Mouse (Mus musculus) CH12.LX (cell line): ENCODE data around the gene Vmn2r74. TPM values are rescaled to one million over a fixed set of nuclear protein-coding genes. Genes with fewer than 3 reads are reported as not detected.
A peak's percentile ranks its signal among the peaks of the same experiment; 100 is the strongest.

Experiments used
- DNase-seq: peaks from one replicate; pipeline ENCODE4 v3.0.0-alpha.2; 2013; ENCODE audit errors: extremely low read depth
- H3K27ac ChIP-seq: 2 replicates; pipeline ENCODE4 v1.5.1; 2012; ENCODE audit warnings: low read depth, mild to moderate bottlenecking, control low read depth, moderate library complexity; ENCODE audit not compliant: insufficient read depth
- H3K27me3 ChIP-seq: replicated peaks from 2 replicates; pipeline ENCODE3; 2012; ENCODE audit warnings: inconsistent platforms
- H3K36me3 ChIP-seq, 2 experiments: replicated peaks in 1 of 2; 2 replicates each; pipeline versions ENCODE3 to v1.6.1; 2012; ENCODE audit warnings: inconsistent platforms in 1 of 2, low read length in 1 of 2, mild to moderate bottlenecking in 1 of 2, mixed read lengths in 1 of 2, moderate library complexity in 1 of 2; ENCODE audit not compliant: control insufficient read depth in 1 of 2, insufficient read depth in 1 of 2
- H3K4me1 ChIP-seq, 2 experiments: 2 replicates each; pipeline ENCODE4 v1.6.1; 2012; ENCODE audit warnings: inconsistent platforms in 1 of 2, moderate library complexity in 1 of 2; ENCODE audit not compliant: insufficient read depth in 2 of 2, control insufficient read depth in 1 of 2
- H3K4me2 ChIP-seq: 2 replicates; pipeline ENCODE4 v1.6.1; 2012; ENCODE audit warnings: low read depth, mild to moderate bottlenecking, control low read depth; ENCODE audit not compliant: poor library complexity, insufficient read depth, severe bottlenecking
- H3K4me3 ChIP-seq, 3 experiments: fragments of 150-350 bp in 1 of 3; sonication (generic) in 1 of 3; replicated peaks in 1 of 3; 2 replicates each; pipeline versions ENCODE3 to v1.5.1; 2011 to 2012; ENCODE audit warnings: low read depth in 2 of 3, low read length in 2 of 3, mild to moderate bottlenecking in 2 of 3, moderate library complexity in 2 of 3, control low read depth in 1 of 3, improper control_type of control experiment in 1 of 3, inconsistent platforms in 1 of 3, mixed read lengths in 1 of 3; ENCODE audit not compliant: poor library complexity in 1 of 3
- H3K79me2 ChIP-seq: replicated peaks from 2 replicates; pipeline ENCODE4 v1.6.1; 2012; ENCODE audit warnings: mild to moderate bottlenecking, moderate library complexity; ENCODE audit not compliant: control insufficient read depth, poor library complexity, insufficient read depth, severe bottlenecking; ENCODE audit errors: extremely low read depth
- H3K9ac ChIP-seq: 2 replicates; pipeline ENCODE4 v1.6.1; 2012; ENCODE audit warnings: low read depth, mild to moderate bottlenecking, control low read depth, moderate library complexity; ENCODE audit not compliant: insufficient read depth
- H3K9me3 ChIP-seq: replicated peaks from 2 replicates; pipeline ENCODE3; 2012; ENCODE audit warnings: low read length, inconsistent platforms, mixed read lengths
- EP300 ChIP-seq: IDR thresholded peaks from 2 replicates; pipeline ENCODE4 v1.6.1; 2011; ENCODE audit warnings: low read length, improper control_type of control experiment
- JUN ChIP-seq: IDR thresholded peaks from 2 replicates; pipeline ENCODE4 v1.6.1; 2011; ENCODE audit warnings: low read depth, mild to moderate bottlenecking, low read length, improper control_type of control experiment, moderate library complexity; ENCODE audit not compliant: insufficient read depth
- KAT2A ChIP-seq: IDR thresholded peaks from 2 replicates; pipeline ENCODE4 v1.6.1; 2012; ENCODE audit warnings: low read length, improper control_type of control experiment, inconsistent platforms; ENCODE audit not compliant: insufficient replicate concordance
- MAFK ChIP-seq: IDR thresholded peaks from 2 replicates; pipeline ENCODE4 v1.6.1; 2011; ENCODE audit warnings: low read length, improper control_type of control experiment; ENCODE audit not compliant: insufficient replicate concordance
- MAX ChIP-seq: IDR thresholded peaks from 2 replicates; pipeline ENCODE4 v1.6.1; 2011; ENCODE audit warnings: low read length, improper control_type of control experiment
- POLR2AphosphoS2 ChIP-seq: IDR thresholded peaks from 2 replicates; pipeline ENCODE4 v1.6.1; 2011; ENCODE audit warnings: low read depth, low read length, improper control_type of control experiment
- RAD21 ChIP-seq: IDR thresholded peaks from 2 replicates; pipeline ENCODE4 v1.6.1; 2011; ENCODE audit warnings: low read depth, mild to moderate bottlenecking, low read length, improper control_type of control experiment, moderate library complexity
- SMC3 ChIP-seq: IDR thresholded peaks from 2 replicates; pipeline ENCODE4 v1.6.1; 2011; ENCODE audit warnings: low read depth, low read length, improper control_type of control experiment
- ZNF384 ChIP-seq: IDR thresholded peaks from 2 replicates; pipeline ENCODE4 v1.6.1; 2012; ENCODE audit warnings: low read depth, low read length, improper control_type of control experiment, inconsistent platforms
- dilution Hi-C: fragments of 300-500 bp; cut with MboI; formaldehyde crosslinking; loops from 2 replicates; pipeline ENCODE4 v1.14.3; 2020; ENCODE audit warnings: low sequenced_read_pairs; ENCODE audit not compliant: extremely low pct_unique_long_range_greater_than_20kb, extremely low pct_ligation_motif_present
- in situ Hi-C: fragments of 300-500 bp; cut with MboI; formaldehyde crosslinking; loops from 3 replicates; pipeline ENCODE4 v1.14.3; 2019; ENCODE audit warnings: low sequenced_read_pairs, low pct_ligation_motif_present, low pct_unique_long_range_greater_than_20kb, mixed read lengths
- polyA plus RNA-seq: library from polyadenylated mRNA; unstranded; fragments of >175 nt; gene quantifications from 2 replicates; pipeline ENCODE4 v1.2.1, GENCODE M21; 2012; ENCODE audit warnings: low read depth; ENCODE audit not compliant: insufficient read length
- total RNA-seq, 2 experiments: library from RNA; depleted of rRNA; stranded (reverse); fragments of 300-350 nt in 1 of 2; fragments of >200 nt in 1 of 2; gene quantifications; 2 replicates each; pipeline ENCODE4 v1.2.3; 2012 to 2014

The Vmn2r74 gene
- total RNA-seq (2012; rRNA removed) (not detected in 2 replicates), total RNA-seq (2014; rRNA removed) (not detected in 2 replicates), polyA plus RNA-seq (not detected in 2 replicates)

DNA sequence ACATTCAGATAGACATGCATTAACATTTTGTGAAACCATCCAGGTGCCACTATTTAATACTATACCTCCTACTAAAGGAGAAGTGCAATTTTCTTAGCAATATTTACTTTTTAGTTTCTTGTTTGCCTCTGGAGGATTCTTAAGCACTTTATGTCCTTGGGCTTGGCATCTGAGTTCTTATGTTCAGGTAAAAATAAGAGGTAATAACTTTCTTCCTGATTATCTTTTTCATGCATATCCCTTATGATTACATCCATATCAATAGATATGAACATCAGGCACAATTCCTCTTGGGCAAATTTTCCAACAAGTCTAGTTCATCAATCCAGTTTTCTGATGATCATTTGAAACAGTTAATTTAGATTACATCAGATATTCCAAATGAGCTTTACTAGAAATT, at the start of gene Vmn2r74:
Vmn2r74 (minus strand) TSS at position 101 of the 400 bp plus-strand sequence.
- Histone ChIP-seq H3K27ac (no peak within 1 kb of the TSS), H3K4me1 (no peaks in the 10 kb centered on the region), H3K4me2 (no peak within 1 kb of the TSS), H3K9me3 (peaks cover 2% of the 10 kb centered on the region), H3K79me2 (no peaks in the 10 kb centered on the region), H3K9ac (no peak within 1 kb of the TSS), H3K27me3 (no peaks in the 10 kb centered on the region), H3K36me3 (no peaks in the 10 kb centered on the region), H3K4me3 (no peak within 1 kb of the TSS)
- in situ Hi-C loops (no loop called here), dilution Hi-C loops (no loop called here)
- DNase-seq: no peak
- TF ChIP-seq JUN: no peak

DNA sequence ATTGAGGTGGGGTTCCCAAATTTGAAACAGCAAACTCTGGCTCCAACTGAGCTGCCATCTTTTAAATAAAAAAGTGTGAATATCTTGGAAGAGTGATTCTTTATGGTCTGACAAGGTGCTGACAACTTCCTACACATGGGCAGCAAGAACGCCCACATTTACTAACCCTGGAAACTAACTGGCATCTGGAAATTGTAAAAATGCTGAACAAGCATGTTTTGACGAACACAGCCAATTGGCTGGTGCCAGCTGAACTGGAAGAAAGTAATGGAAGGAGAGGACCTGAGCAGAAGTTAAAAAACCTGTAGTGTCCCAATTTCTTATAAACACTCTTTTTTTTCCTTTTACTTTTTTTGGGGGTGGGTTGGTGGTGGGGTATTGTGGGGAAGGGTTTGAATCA, 46.1 kb upstream of the Vmn2r74 start:
- no peaks in the 10 kb centered on the region for H3K4me1 ChIP-seq
- H3K36me3 ChIP-seq: no peaks in the 10 kb centered on the region
- no peak for TF ChIP-seq RAD21
- peak; percentile 62; the same call in 1 of the 2 replicates for TF ChIP-seq MAFK
- no peak for TF ChIP-seq KAT2A
- TF ChIP-seq MAX: no peak
- TF ChIP-seq POLR2AphosphoS2: no peak
- no peak for TF ChIP-seq ZNF384
- TF ChIP-seq SMC3: no peak
- no peak for TF ChIP-seq EP300
- no peak overlapping the region for H3K4me2 ChIP-seq
- in situ Hi-C loops: no loop called here
- dilution Hi-C loops: no loop called here
- peaks cover 28% of the 10 kb centered on the region for H3K9me3 ChIP-seq
- H3K4me3 ChIP-seq: no peak overlapping the region
- H3K79me2 ChIP-seq: no peaks in the 10 kb centered on the region
- H3K27me3 ChIP-seq: no peaks in the 10 kb centered on the region
- H3K9ac ChIP-seq: no peak overlapping the region
- H3K27ac ChIP-seq: no peak overlapping the region
- DNase-seq: no peak

Other genes starting within 250 kb of the Vmn2r74 start
- not detected in 2 replicates for gene Vmn2r72, start 206.5 kb downstream of the Vmn2r74 start, total RNA-seq (2012; rRNA removed)
- not detected in 2 replicates for gene Vmn2r72, start 206.5 kb downstream of the Vmn2r74 start, total RNA-seq (2014; rRNA removed)
- gene Vmn2r72, start 206.5 kb downstream of the Vmn2r74 start, polyA plus RNA-seq: not detected in 2 replicates
- not detected in 2 replicates for gene Vmn2r73, start 85.4 kb downstream of the Vmn2r74 start, total RNA-seq (2012; rRNA removed)
- not detected in 2 replicates for gene Vmn2r73, start 85.4 kb downstream of the Vmn2r74 start, total RNA-seq (2014; rRNA removed)
- gene Vmn2r73, start 85.4 kb downstream of the Vmn2r74 start, polyA plus RNA-seq: not detected in 2 replicates
- gene Vmn2r75, start 210.1 kb upstream of the Vmn2r74 start, total RNA-seq (2012; rRNA removed): not detected in 2 replicates
- gene Vmn2r75, start 210.1 kb upstream of the Vmn2r74 start, total RNA-seq (2014; rRNA removed): not detected in 2 replicates
- gene Vmn2r75, start 210.1 kb upstream of the Vmn2r74 start, polyA plus RNA-seq: not detected in 2 replicates